Mouse (Mus musculus) thymus, adult 2 months (tissue): ENCODE data around the gene Drd4.

Experiments used
- CTCF ChIP-seq: fragments of 200-500 bp; IDR thresholded peaks from 2 replicates; pipeline ENCODE4 v1.5.1; 2012; ENCODE audit warnings: mild to moderate bottlenecking, control low read depth, low read length, moderate library complexity, borderline replicate concordance; ENCODE audit not compliant: control insufficient read depth, poor library complexity, insufficient read depth; ENCODE audit errors: extremely low read depth
- POLR2A ChIP-seq: fragments of 200-500 bp; IDR thresholded peaks from 2 replicates; pipeline ENCODE4 v1.6.1; 2012; ENCODE audit warnings: mild to moderate bottlenecking, low read length, control low read depth, moderate library complexity; ENCODE audit not compliant: control insufficient read depth, poor library complexity, insufficient read depth; ENCODE audit errors: extremely low read depth

DNA sequence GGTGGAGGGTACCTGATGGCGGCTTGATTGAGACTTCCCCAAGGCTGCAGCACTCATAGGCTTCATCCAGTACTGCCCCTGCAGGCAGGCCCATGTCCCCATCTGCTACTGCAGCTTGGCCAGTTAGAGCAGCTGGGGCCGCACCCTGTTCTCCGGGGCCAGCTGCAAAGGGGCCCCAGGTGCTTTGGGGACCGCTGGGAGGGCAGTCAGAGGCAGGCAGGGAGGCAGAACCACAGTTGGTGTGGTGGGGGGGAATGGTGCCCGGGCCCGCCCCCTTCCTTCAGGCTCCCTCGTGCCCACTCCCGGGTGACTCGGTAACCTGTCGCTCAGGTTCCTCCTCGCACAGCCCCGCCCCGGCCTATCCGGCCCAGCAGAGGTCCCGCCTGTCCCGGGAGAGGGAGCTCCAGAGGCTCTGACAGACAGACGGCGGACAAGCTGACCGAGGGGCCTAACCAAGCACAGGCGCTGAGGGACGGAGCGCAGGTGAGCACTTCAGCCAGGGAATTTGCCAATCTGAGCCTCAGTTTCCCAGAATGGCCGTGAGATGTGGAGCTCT, 46.8 kb downstream of the Drd4 start, which contains the start of gene Eps8l2:
- TF ChIP-seq CTCF: no peak
- TF ChIP-seq POLR2A: no peak
